Mouse (Mus musculus): ENCODE data around the gene Tsc22d2. TPM values are rescaled to one million over a fixed set of nuclear protein-coding genes. Genes with fewer than 3 reads are reported as not detected.
"Not testable (repeated sequence)": the region's sequence is repeated elsewhere in the genome, so short reads cannot be mapped to it uniquely, and the experiment has no call there.

Tsc22d2 gene
- polyA plus RNA-seq, 1 experiment from 2014 or later, result 13.0 TPM

DNA sequence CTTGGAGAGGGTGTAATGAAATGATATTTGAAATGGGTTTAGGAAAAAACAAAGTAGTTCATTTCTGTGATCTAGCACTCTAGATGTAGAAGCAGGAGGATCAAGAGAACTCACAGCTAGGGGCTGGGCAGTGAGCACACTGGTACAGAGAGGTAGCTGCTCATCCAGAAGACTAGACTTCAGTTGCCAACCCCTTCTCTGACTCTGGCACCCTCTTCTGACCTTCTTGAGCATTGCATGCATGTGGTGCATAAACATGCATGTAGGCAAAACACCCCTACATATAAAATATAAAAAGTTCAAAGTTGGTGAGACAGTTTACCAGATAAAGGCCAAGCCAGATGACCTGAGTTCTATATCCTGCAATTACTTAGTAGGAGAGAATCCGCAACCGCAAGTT is 33.7 kb downstream of the Tsc22d2 start:
- Histone ChIP-seq H3K9me3 (ENCODE audit: control insufficient read depth, low read length) (no peaks in the 10 kb centered on the region), H3K4me1 (replicated peaks; ENCODE audit: control insufficient read depth, insufficient read depth) (no peaks in the 10 kb centered on the region), H3K9ac (ENCODE audit: low read length) (no peak overlapping the region), H3K27me3 (ENCODE audit: control insufficient read depth, insufficient read depth, low read length) (no peaks in the 10 kb centered on the region), H3K27ac (replicated peaks) (no peak overlapping the region), H3K4me3 (ENCODE audit: low read depth, low read length) (no peak overlapping the region), H3K4me2 (replicated peaks; ENCODE audit: low read depth) (no peak overlapping the region), H3K36me3 (ENCODE audit: control insufficient read depth, insufficient read depth, low read length) (no peaks in the 10 kb centered on the region)
- TF ChIP-seq EP300 (optimal IDR thresholded peaks at IDR 0.05), result no peak
- peak; percentile 67 for TF ChIP-seq CTCF (IDR thresholded peaks at IDR 0.05; ENCODE audit: low read depth)
- WGBS, result 94% methylated on average over 2 of the region's 2 CpGs
- DNase-seq (ENCODE audit: low spot score), result peak; percentile 31
- ATAC-seq (ENCODE audit: low FRiP score, low TSS enrichment), result no peak

DNA sequence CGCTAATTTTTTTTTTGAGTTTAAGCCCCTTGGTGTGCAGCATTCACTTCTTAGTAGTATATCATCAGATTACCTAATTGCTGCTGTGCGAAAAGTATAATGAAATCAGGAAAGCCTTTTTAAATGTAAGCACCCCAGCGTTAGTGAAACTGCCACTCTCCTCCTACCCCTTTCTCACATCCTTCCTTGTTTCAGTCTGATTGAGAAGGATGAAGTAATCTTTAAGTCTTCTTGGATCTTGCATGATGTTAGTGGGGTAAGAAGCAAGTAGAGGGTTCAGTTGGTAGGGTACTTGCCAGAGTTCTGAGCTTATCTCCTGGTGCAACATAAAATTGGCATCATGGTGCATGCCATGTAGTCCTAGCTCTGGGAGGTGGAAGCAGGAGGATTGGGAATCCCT is 35.0 kb downstream of the Tsc22d2 start:
- DNase-seq (ENCODE audit: low spot score), result no peak
- no peaks in the 10 kb centered on the region for H3K4me1 ChIP-seq (replicated peaks; ENCODE audit: control insufficient read depth, insufficient read depth)
- WGBS, result 89% methylated on average over 3 of the region's 3 CpGs
- H3K27ac ChIP-seq (replicated peaks), result no peak overlapping the region
- H3K9me3 ChIP-seq (ENCODE audit: control insufficient read depth, low read length), result no peaks in the 10 kb centered on the region
- TF ChIP-seq CTCF (IDR thresholded peaks at IDR 0.05; ENCODE audit: low read depth) (no peak), EP300 (optimal IDR thresholded peaks at IDR 0.05) (no peak)
- ATAC-seq (ENCODE audit: low FRiP score, low TSS enrichment), result no peak
- no peak overlapping the region for H3K9ac ChIP-seq (ENCODE audit: low read length)
- no peaks in the 10 kb centered on the region for H3K36me3 ChIP-seq (ENCODE audit: control insufficient read depth, insufficient read depth, low read length)
- H3K27me3 ChIP-seq (ENCODE audit: control insufficient read depth, insufficient read depth, low read length), result no peaks in the 10 kb centered on the region
- H3K4me2 ChIP-seq (replicated peaks; ENCODE audit: low read depth), result no peak overlapping the region
- no peak overlapping the region for H3K4me3 ChIP-seq (ENCODE audit: low read depth, low read length)

DNA sequence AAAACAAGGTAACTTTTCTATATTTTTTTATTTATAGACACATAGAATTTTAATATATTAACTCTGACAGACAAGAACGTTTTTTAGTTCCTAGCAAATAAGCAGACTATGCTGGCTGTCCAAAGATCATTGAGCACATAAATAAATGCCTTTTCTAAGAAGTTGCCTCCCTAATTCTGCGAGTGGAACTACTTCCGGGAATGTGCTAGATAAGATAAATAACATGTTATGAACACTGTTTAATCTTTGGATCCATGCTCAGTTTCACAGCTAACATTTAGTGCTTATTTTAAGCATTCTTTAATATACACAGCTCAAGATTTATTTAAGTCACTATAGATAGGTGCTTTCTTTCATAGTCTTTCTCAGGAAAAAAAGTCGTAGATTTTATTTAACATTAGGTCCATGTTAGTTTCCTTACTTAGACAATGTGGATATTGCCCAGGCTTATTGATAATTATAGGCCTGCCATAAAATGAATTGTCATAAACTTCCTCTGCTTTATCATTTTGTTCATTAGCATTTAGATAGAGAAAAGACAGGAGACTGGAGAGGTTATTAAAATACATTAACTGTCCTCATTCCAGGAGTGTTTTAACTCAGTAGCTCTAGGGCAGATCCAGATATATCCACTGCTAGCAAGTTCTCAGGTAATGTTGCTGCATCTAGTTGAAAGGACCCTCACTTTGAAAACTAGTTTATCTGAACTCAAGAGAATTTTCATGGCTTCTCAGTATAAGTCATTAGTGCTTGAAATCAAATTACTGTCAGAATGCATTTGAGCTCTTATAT is 40.1 kb downstream of the Tsc22d2 start:
- Histone ChIP-seq H3K9ac (ENCODE audit: low read length) (no peak overlapping the region), H3K4me1 (replicated peaks; ENCODE audit: control insufficient read depth, insufficient read depth) (no peaks in the 10 kb centered on the region), H3K4me2 (replicated peaks; ENCODE audit: low read depth) (no peak overlapping the region), H3K27me3 (ENCODE audit: control insufficient read depth, insufficient read depth, low read length) (no peaks in the 10 kb centered on the region), H3K36me3 (ENCODE audit: control insufficient read depth, insufficient read depth, low read length) (no peaks in the 10 kb centered on the region), H3K27ac (replicated peaks) (no peak overlapping the region), H3K4me3 (ENCODE audit: low read depth, low read length) (no peak overlapping the region), H3K9me3 (ENCODE audit: control insufficient read depth, low read length) (no peaks in the 10 kb centered on the region)
- WGBS, result 14% methylated on average over 4 of the region's 4 CpGs
- DNase-seq (ENCODE audit: low spot score) (no peak), ATAC-seq (ENCODE audit: low FRiP score, low TSS enrichment) (no peak)
- TF ChIP-seq EP300 (optimal IDR thresholded peaks at IDR 0.05) (no peak), CTCF (IDR thresholded peaks at IDR 0.05; ENCODE audit: low read depth) (no peak)

DNA sequence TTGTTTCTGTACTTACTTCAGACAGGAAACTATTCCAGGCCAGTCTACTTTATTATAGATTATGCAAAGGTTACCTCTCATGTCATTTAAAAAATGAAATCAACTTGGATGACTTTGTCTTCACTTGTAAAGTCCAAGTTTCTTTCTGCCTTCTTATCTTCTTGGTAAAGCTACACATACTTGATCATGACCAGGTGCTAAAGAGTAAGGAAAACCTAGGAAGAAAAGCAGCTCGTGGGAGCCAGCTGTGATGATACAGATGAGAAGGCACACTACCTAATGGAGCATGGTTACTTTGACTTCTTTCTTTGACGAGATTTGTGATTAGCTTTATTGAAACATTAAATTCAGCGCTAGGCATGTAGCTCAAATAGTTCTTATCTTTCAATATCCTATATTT is 40.7 kb downstream of the Tsc22d2 start:
- H3K27ac ChIP-seq (replicated peaks), result no peak overlapping the region
- no peaks in the 10 kb centered on the region for H3K36me3 ChIP-seq (ENCODE audit: control insufficient read depth, insufficient read depth, low read length)
- no peaks in the 10 kb centered on the region for H3K9me3 ChIP-seq (ENCODE audit: control insufficient read depth, low read length)
- 72% methylated on average over 3 of the region's 3 CpGs for WGBS
- ATAC-seq (ENCODE audit: low FRiP score, low TSS enrichment) (no peak), DNase-seq (ENCODE audit: low spot score) (no peak)
- no peak overlapping the region for H3K9ac ChIP-seq (ENCODE audit: low read length)
- TF ChIP-seq CTCF (IDR thresholded peaks at IDR 0.05; ENCODE audit: low read depth) (no peak), EP300 (optimal IDR thresholded peaks at IDR 0.05) (no peak)
- H3K4me3 ChIP-seq (ENCODE audit: low read depth, low read length), result no peak overlapping the region
- no peaks in the 10 kb centered on the region for H3K4me1 ChIP-seq (replicated peaks; ENCODE audit: control insufficient read depth, insufficient read depth)
- H3K27me3 ChIP-seq (ENCODE audit: control insufficient read depth, insufficient read depth, low read length), result no peaks in the 10 kb centered on the region
- H3K4me2 ChIP-seq (replicated peaks; ENCODE audit: low read depth), result no peak overlapping the region

DNA sequence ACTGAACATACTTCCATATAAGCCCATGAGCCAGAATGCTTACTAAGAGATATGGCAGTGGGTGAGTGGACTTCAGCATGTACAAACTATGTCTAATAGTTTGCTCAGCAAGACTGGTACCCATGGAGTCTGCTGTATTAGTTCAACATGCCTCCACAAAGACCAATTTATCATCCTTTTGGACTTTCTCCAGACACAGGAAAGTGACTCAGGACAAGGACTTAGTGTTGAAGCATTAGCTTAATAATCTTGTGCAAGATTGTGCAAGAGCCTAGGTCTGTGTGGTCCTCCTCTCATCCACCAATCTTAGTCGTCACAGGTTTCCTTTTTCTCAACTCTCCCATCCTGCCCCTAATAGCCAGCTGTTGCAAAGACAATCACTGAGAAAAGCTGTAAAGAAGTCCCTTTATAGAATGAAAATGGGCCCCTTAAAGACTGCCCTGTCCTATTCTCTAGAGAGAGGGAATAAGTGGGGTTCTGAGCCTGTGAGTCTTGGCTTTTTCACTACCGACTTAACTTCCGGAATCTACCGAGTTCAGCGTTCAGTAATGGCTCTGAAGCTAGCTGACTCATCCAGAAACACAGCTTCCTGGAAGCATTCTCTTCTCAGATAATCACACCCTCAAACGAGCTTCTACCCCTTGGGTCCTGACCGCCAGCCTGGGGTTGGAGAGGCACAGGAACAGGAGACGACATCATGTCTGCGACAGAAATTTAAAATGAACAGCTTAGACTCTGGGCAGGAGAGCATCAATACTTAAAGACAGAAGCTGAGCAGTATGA is 55.3 kb downstream of the Tsc22d2 start:
- Histone ChIP-seq H3K4me3 (ENCODE audit: low read depth, low read length) (no peak overlapping the region), H3K9me3 (ENCODE audit: control insufficient read depth, low read length) (no peaks in the 10 kb centered on the region), H3K4me2 (replicated peaks; ENCODE audit: low read depth) (no peak overlapping the region), H3K27ac (replicated peaks) (peak overlapping the region; percentile 5; the same call in 1 of the 2 replicates), H3K27me3 (ENCODE audit: control insufficient read depth, insufficient read depth, low read length) (no peaks in the 10 kb centered on the region), H3K4me1 (replicated peaks; ENCODE audit: control insufficient read depth, insufficient read depth) (no peaks in the 10 kb centered on the region), H3K36me3 (ENCODE audit: control insufficient read depth, insufficient read depth, low read length) (no peaks in the 10 kb centered on the region), H3K9ac (ENCODE audit: low read length) (no peak overlapping the region)
- WGBS, result 57% methylated on average over 9 of the region's 9 CpGs
- DNase-seq (ENCODE audit: low spot score) (no peak), ATAC-seq (ENCODE audit: low FRiP score, low TSS enrichment) (peak; percentile 21; the same call in 1 of the 2 replicates)
- TF ChIP-seq CTCF (IDR thresholded peaks at IDR 0.05; ENCODE audit: low read depth), result no peak
- no peak for TF ChIP-seq EP300 (optimal IDR thresholded peaks at IDR 0.05)

DNA sequence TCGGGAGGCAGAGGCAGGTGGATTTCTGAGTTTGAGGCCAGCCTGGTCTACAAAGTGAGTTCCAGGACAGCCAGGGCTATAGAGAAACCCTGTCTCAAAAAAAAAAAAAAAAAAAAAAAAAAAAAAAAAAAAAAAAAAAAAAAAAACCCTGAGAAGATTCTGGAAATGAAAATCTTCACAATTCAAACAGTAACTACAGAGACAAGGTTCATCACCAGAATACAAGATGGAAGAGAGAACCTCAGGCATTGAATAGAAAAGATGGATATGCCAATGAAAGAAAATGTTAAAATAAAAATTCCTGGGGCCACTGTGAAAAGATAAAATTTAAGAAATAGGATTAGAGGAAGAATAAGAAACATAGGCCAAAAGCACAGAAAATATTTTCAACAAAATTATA is 60.8 kb downstream of the Tsc22d2 start:
- not testable (repeated sequence) for H3K36me3 ChIP-seq (ENCODE audit: control insufficient read depth, insufficient read depth, low read length); H3K4me3 ChIP-seq (ENCODE audit: low read depth, low read length); H3K4me2 ChIP-seq (replicated peaks; ENCODE audit: low read depth); H3K9me3 ChIP-seq (ENCODE audit: control insufficient read depth, low read length); H3K4me1 ChIP-seq (replicated peaks; ENCODE audit: control insufficient read depth, insufficient read depth); H3K27ac ChIP-seq (replicated peaks); ATAC-seq (ENCODE audit: low FRiP score, low TSS enrichment); H3K9ac ChIP-seq (ENCODE audit: low read length); H3K27me3 ChIP-seq (ENCODE audit: control insufficient read depth, insufficient read depth, low read length); DNase-seq (ENCODE audit: low spot score)
- WGBS, result 100% methylated on average over 1 of the region's 1 CpGs

Measured in stomach, postnatal 0 days (tissue).